ENCODE assay signal across 8 mouse cellular contexts in genomic region chr11:119053257-119053670, GRCm38 (mm10). TPM values are rescaled to one million over a fixed set of nuclear protein-coding genes. Genes with fewer than 3 reads are reported as not detected.
DNase-seq lines count a peak whose midpoint lies in the region; ATAC-seq and TF ChIP-seq lines count a peak whose summit lies in the region.

No protein-coding gene starts in this region.

- H3K36me3 ChIP-seq in CH12.LX (replicated peaks in 1 of 2; ENCODE audit: control insufficient read depth in 1 of 2, insufficient read depth in 1 of 2, low read length in 1 of 2): no peaks in the 10 kb centered on the region
- no peaks in the 10 kb centered on the region for H3K36me3 ChIP-seq in forebrain, embryonic 12.5 days (replicated peaks)

- TF ChIP-seq RAD21 in CH12.LX (IDR thresholded peaks at IDR 0.05; ENCODE audit: low read depth, low read length): no peak; the same call in 1 of the 2 replicates

- H3K4me3 ChIP-seq in CH12.LX (replicated peaks in 1 of 3; ENCODE audit: low read depth in 2 of 3, low read length in 2 of 3, poor library complexity in 1 of 3): peak overlapping the region in 1 of 3 experiments; percentile 28
- H3K4me3 ChIP-seq in forebrain, embryonic 12.5 days (replicated peaks): peak overlapping the region; percentile 35

- no peak overlapping the region for H3K27ac ChIP-seq in CH12.LX (ENCODE audit: insufficient read depth, low read depth)
- peak overlapping the region; percentile 92 for H3K27ac ChIP-seq in forebrain, embryonic 12.5 days

- in situ Hi-C loops in CH12.LX (cut with MboI; ENCODE audit: low pct_ligation_motif_present, low pct_unique_long_range_greater_than_20kb, low sequenced_read_pairs): loop anchor here (5.0 kb wide), 2 partner anchors 39 to 134 kb away; no protein-coding TSS in a partner anchor

- peak; percentile 94 for ATAC-seq in forebrain, embryonic 12.5 days (ENCODE audit: low FRiP score)
- ATAC-seq in hematopoietic stem cell, adult 5-6 weeks (replicated peaks in 1 of 2; ENCODE audit: insufficient read depth in 1 of 2, low FRiP score in 2 of 2, low TSS enrichment in 1 of 2, low read depth in 1 of 2, poor library complexity in 2 of 2, severe bottlenecking in 2 of 2): peak; percentile 72 to 77

- DNase-seq in CH12.LX (ENCODE audit: extremely low read depth): peak; percentile 78
- DNase-seq in adrenal gland, postnatal 10 days: peak; percentile 83
- peak; percentile 68 to 70 for DNase-seq in layer of hippocampus, postnatal 25 days (ENCODE audit: extremely low spot score in 1 of 2, low spot score in 1 of 2)
- DNase-seq in lung, postnatal 25 days (ENCODE audit: low spot score): peak; percentile 85
- DNase-seq in right cerebral cortex, adult 2 months (ENCODE audit: low spot score in 2 of 2): peak; percentile 76 to 84
- peak; percentile 73 to 76 for DNase-seq in urinary bladder, postnatal 4 days (ENCODE audit: low spot score in 2 of 2)

- peaks cover 20 to 70% of the 10 kb centered on the region in 2 experiments for H3K4me1 ChIP-seq in CH12.LX (ENCODE audit: control insufficient read depth in 1 of 2, insufficient read depth in 2 of 2)
- peaks cover 57% of the 10 kb centered on the region for H3K4me1 ChIP-seq in forebrain, embryonic 12.5 days

- under 1% methylated on average over 42 of the region's 42 CpGs for WGBS in forebrain, embryonic 12.5 days

- TF ChIP-seq CTCF in CH12.LX (conservative IDR thresholded peaks at IDR 0.05 in 1 of 2, IDR thresholded peaks at IDR 0.05 in 1 of 2; ENCODE audit: low read depth in 2 of 2, low read length in 2 of 2): peak in 1 of 2 experiments; percentile 47; a peak in 2 of 4 replicates

- no peaks in the 10 kb centered on the region for H3K79me2 ChIP-seq in CH12.LX (replicated peaks; ENCODE audit: control insufficient read depth, extremely low read depth, insufficient read depth, poor library complexity, severe bottlenecking)

- TF ChIP-seq POLR2A in CH12.LX (IDR thresholded peaks at IDR 0.05; ENCODE audit: low read depth, low read length): peak; percentile 55

- no peak for TF ChIP-seq EP300 in CH12.LX (IDR thresholded peaks at IDR 0.05; ENCODE audit: low read length)

- dilution Hi-C loops in CH12.LX (cut with MboI; ENCODE audit: extremely low pct_ligation_motif_present, extremely low pct_unique_long_range_greater_than_20kb, low sequenced_read_pairs): no loop called here

- no peak overlapping the region; the same call in 1 of the 2 replicates for H3K9ac ChIP-seq in CH12.LX (ENCODE audit: insufficient read depth, low read depth)
- peak overlapping the region; percentile 59 for H3K9ac ChIP-seq in forebrain, embryonic 12.5 days

- H3K9me3 ChIP-seq in CH12.LX (replicated peaks; ENCODE audit: low read length): peaks cover 27% of the 10 kb centered on the region
- H3K9me3 ChIP-seq in forebrain, embryonic 12.5 days: no peaks in the 10 kb centered on the region

- peak overlapping the region; percentile 94 for H3K4me2 ChIP-seq in CH12.LX (ENCODE audit: insufficient read depth, low read depth, poor library complexity, severe bottlenecking)
- H3K4me2 ChIP-seq in forebrain, embryonic 12.5 days: peak overlapping the region; percentile 97

- peaks cover 98% of the 10 kb centered on the region for H3K27me3 ChIP-seq in CH12.LX (replicated peaks)
- peaks cover 83% of the 10 kb centered on the region for H3K27me3 ChIP-seq in forebrain, embryonic 12.5 days

TF ChIP-seq in CH12.LX, 34 proteins besides CTCF, POLR2A, EP300 and RAD21:
- TF ChIP-seq MAX (IDR thresholded peaks at IDR 0.05; ENCODE audit: low read length) (0 out of 2 replicates have a peak, but pooled peaks have one; percentile 9), BHLHE40 (IDR thresholded peaks at IDR 0.05; ENCODE audit: low read depth, low read length) (peak; percentile 97), UBTF (IDR thresholded peaks at IDR 0.05; ENCODE audit: low read depth, low read length) (no peak), TBP (conservative IDR thresholded peaks at IDR 0.05; ENCODE audit: low read depth, low read length) (0 out of 2 replicates have a peak, but pooled peaks have one; percentile 14), MEF2A (IDR thresholded peaks at IDR 0.05; ENCODE audit: borderline replicate concordance, low read depth, low read length) (no peak), MXI1 (IDR thresholded peaks at IDR 0.05; ENCODE audit: low read depth, low read length) (peak; percentile 80), MAZ (IDR thresholded peaks at IDR 0.05; ENCODE audit: low read depth, low read length) (peak; percentile 87), NRF1 (IDR thresholded peaks at IDR 0.05; ENCODE audit: low read depth, low read length) (peak; percentile 66), MAFK (IDR thresholded peaks at IDR 0.05; ENCODE audit: insufficient replicate concordance, low read length) (no peak), TCF12 (IDR thresholded peaks at IDR 0.05; ENCODE audit: low read depth, low read length) (no peak; the same call in 1 of the 2 replicates), ZMIZ1 (IDR thresholded peaks at IDR 0.05; ENCODE audit: low read depth, low read length) (0 out of 2 replicates have a peak, but pooled peaks have one; percentile 2), MYC (IDR thresholded peaks at IDR 0.05; ENCODE audit: low read depth, low read length) (no peak), GABPA (IDR thresholded peaks at IDR 0.05; ENCODE audit: insufficient replicate concordance, low read depth, low read length) (no peak), RCOR1 (conservative IDR thresholded peaks at IDR 0.05; ENCODE audit: low read depth, low read length) (no peak), SIN3A (IDR thresholded peaks at IDR 0.05; ENCODE audit: low read length) (peak; percentile 61; the same call in 1 of the 2 replicates), SMC3 (IDR thresholded peaks at IDR 0.05; ENCODE audit: low read depth, low read length) (0 out of 2 replicates have a peak, but pooled peaks have one; percentile 22), IRF4 (IDR thresholded peaks at IDR 0.05; ENCODE audit: low read depth, low read length) (peak; percentile 18; the same call in 1 of the 2 replicates)

RNA-seq across cellular contexts. Expression of gene Cbx8, which starts 12.5 kb away (rescaled TPM):
- 8.5 and 10.2 TPM in 2 replicates for total RNA-seq in CH12.LX (2012; rRNA removed)
- total RNA-seq in CH12.LX (2014; rRNA removed): 6.2 and 7.7 TPM in 2 replicates
- polyA plus RNA-seq in CH12.LX (2012; ENCODE audit: insufficient read length, low read depth): 6.0 and 7.5 TPM in 2 replicates
- 10 to 100 TPM in 1 of 2 experiments, 1 to 10 TPM in 1; 8.8 to 12.3 TPM for total RNA-seq in adrenal gland, postnatal 10 days (2021)
- polyA plus RNA-seq in forebrain, embryonic 12.5 days (2016; fragmentation: Nextera tagmentation; extraction: Ambion mirVana): 11.5 and 11.7 TPM in 2 replicates
- 2.9 and 3.0 TPM in 2 replicates for total RNA-seq in hematopoietic stem cell, adult 5-6 weeks (2017)
- total RNA-seq in layer of hippocampus, postnatal 25 days (2021): 10 to 100 TPM; 13.8 to 16.7 TPM

RNA-seq across cellular contexts. Expression of gene Cbx2, which starts 30.5 kb away (rescaled TPM):
- total RNA-seq in CH12.LX (2012; rRNA removed) (10.9 and 15.5 TPM in 2 replicates), CH12.LX (2014; rRNA removed) (2.6 and 2.8 TPM in 2 replicates)
- 3.6 and 3.9 TPM in 2 replicates for polyA plus RNA-seq in CH12.LX (2012; ENCODE audit: insufficient read length, low read depth)
- 1 to 10 TPM; 6.7 to 7.9 TPM for total RNA-seq in adrenal gland, postnatal 10 days (2021)
- 84.2 and 89.3 TPM in 2 replicates for polyA plus RNA-seq in forebrain, embryonic 12.5 days (2016; fragmentation: Nextera tagmentation; extraction: Ambion mirVana)
- total RNA-seq in hematopoietic stem cell, adult 5-6 weeks (2017): 10.6 and 12.3 TPM in 2 replicates
- 1 to 10 TPM; 4.0 to 4.4 TPM for total RNA-seq in layer of hippocampus, postnatal 25 days (2021)

RNA-seq across cellular contexts. Expression of gene Cbx4, which starts 32.8 kb away (rescaled TPM):
- 30.6 and 40.4 TPM in 2 replicates for total RNA-seq in CH12.LX (2012; rRNA removed)
- 11.4 and 15.0 TPM in 2 replicates for total RNA-seq in CH12.LX (2014; rRNA removed)
- 26.0 and 29.8 TPM in 2 replicates for polyA plus RNA-seq in CH12.LX (2012; ENCODE audit: insufficient read length, low read depth)
- total RNA-seq in adrenal gland, postnatal 10 days (2021): 100 to 1,000 TPM in 1 of 2 experiments, 10 to 100 TPM in 1; 52.0 to 133 TPM
- polyA plus RNA-seq in forebrain, embryonic 12.5 days (2016; fragmentation: Nextera tagmentation; extraction: Ambion mirVana): 12.7 and 14.5 TPM in 2 replicates
- 15.7 and 19.7 TPM in 2 replicates for total RNA-seq in hematopoietic stem cell, adult 5-6 weeks (2017)
- total RNA-seq in layer of hippocampus, postnatal 25 days (2021): 10 to 100 TPM; 62.1 to 67.7 TPM
